Mouse (Mus musculus): Measurements from ENCODE around the gene Map3k11. TPM values are rescaled to one million over a fixed set of nuclear protein-coding genes. Genes with fewer than 3 reads are reported as not detected.

Map3k11 gene
- polyA plus RNA-seq, 1 experiment from 2014 or later: 13.4 TPM

Other genes starting within 250 kb of the Map3k11 start
- gene Fosl1, start 241.2 kb upstream of the Map3k11 start, polyA plus RNA-seq (2014; fragmentation: Nextera tagmentation; extraction: Ambion mirVana): 0.13 TPM in 1 of 2 replicates, not detected in the other
- gene Ccdc85b, start 230.8 kb upstream of the Map3k11 start, polyA plus RNA-seq (2014; fragmentation: Nextera tagmentation; extraction: Ambion mirVana): 6.6 and 6.9 TPM in 2 replicates
- gene Fibp, start 228.1 kb upstream of the Map3k11 start, polyA plus RNA-seq (2014; fragmentation: Nextera tagmentation; extraction: Ambion mirVana): 103 and 119 TPM in 2 replicates
- gene Ctsw, start 220.2 kb upstream of the Map3k11 start, polyA plus RNA-seq (2014; fragmentation: Nextera tagmentation; extraction: Ambion mirVana): 3.0 and 4.7 TPM in 2 replicates
- gene Efemp2, start 214.8 kb upstream of the Map3k11 start, polyA plus RNA-seq (2014; fragmentation: Nextera tagmentation; extraction: Ambion mirVana): 51.2 and 55.7 TPM in 2 replicates
- 38.8 and 44.3 TPM in 2 replicates for gene Mus81, start 200.3 kb upstream of the Map3k11 start, polyA plus RNA-seq (2014; fragmentation: Nextera tagmentation; extraction: Ambion mirVana)
- 3,904 and 4,056 TPM in 2 replicates for gene Cfl1, start 198.3 kb upstream of the Map3k11 start, polyA plus RNA-seq (2014; fragmentation: Nextera tagmentation; extraction: Ambion mirVana)
- gene 1700020D05Rik, start 185.0 kb upstream of the Map3k11 start, polyA plus RNA-seq (2014; fragmentation: Nextera tagmentation; extraction: Ambion mirVana): 0.34 TPM in 1 of 2 replicates, not detected in the other
- gene Snx32, start 178.2 kb upstream of the Map3k11 start, polyA plus RNA-seq (2014; fragmentation: Nextera tagmentation; extraction: Ambion mirVana): 21.2 and 22.2 TPM in 2 replicates
- gene Ovol1, start 128.1 kb upstream of the Map3k11 start, polyA plus RNA-seq (2014; fragmentation: Nextera tagmentation; extraction: Ambion mirVana): 0.40 and 0.52 TPM in 2 replicates
- gene Ap5b1, start 120.7 kb upstream of the Map3k11 start, polyA plus RNA-seq (2014; fragmentation: Nextera tagmentation; extraction: Ambion mirVana): 1.4 and 1.5 TPM in 2 replicates
- 143 and 148 TPM in 2 replicates for gene Rnaseh2c, start 86.9 kb upstream of the Map3k11 start, polyA plus RNA-seq (2014; fragmentation: Nextera tagmentation; extraction: Ambion mirVana)
- 36.9 and 39.3 TPM in 2 replicates for gene Kat5, start 78.5 kb upstream of the Map3k11 start, polyA plus RNA-seq (2014; fragmentation: Nextera tagmentation; extraction: Ambion mirVana)
- 27.2 and 29.6 TPM in 2 replicates for gene Rela, start 51.3 kb upstream of the Map3k11 start, polyA plus RNA-seq (2014; fragmentation: Nextera tagmentation; extraction: Ambion mirVana)
- 7.8 and 8.2 TPM in 2 replicates for gene Sipa1, start 25.0 kb upstream of the Map3k11 start, polyA plus RNA-seq (2014; fragmentation: Nextera tagmentation; extraction: Ambion mirVana)
- 22.9 and 23.1 TPM in 2 replicates for gene Pcnx3, start 166 bp downstream of the Map3k11 start, polyA plus RNA-seq (2014; fragmentation: Nextera tagmentation; extraction: Ambion mirVana)
- 0.19 TPM in 1 of 2 replicates, not detected in the other for gene Kcnk7, start 15.6 kb downstream of the Map3k11 start, polyA plus RNA-seq (2014; fragmentation: Nextera tagmentation; extraction: Ambion mirVana)
- gene Ehbp1l1, start 37.6 kb downstream of the Map3k11 start, polyA plus RNA-seq (2014; fragmentation: Nextera tagmentation; extraction: Ambion mirVana): 4.4 and 6.2 TPM in 2 replicates
- 165 and 174 TPM in 2 replicates for gene Fam89b, start 40.9 kb downstream of the Map3k11 start, polyA plus RNA-seq (2014; fragmentation: Nextera tagmentation; extraction: Ambion mirVana)
- 3.5 and 3.8 TPM in 2 replicates for gene Ltbp3, start 52.2 kb downstream of the Map3k11 start, polyA plus RNA-seq (2014; fragmentation: Nextera tagmentation; extraction: Ambion mirVana)
- gene Scyl1, start 82.7 kb downstream of the Map3k11 start, polyA plus RNA-seq (2014; fragmentation: Nextera tagmentation; extraction: Ambion mirVana): 47.2 and 55.7 TPM in 2 replicates
- 14.9 and 15.8 TPM in 2 replicates for gene Frmd8, start 186.5 kb downstream of the Map3k11 start, polyA plus RNA-seq (2014; fragmentation: Nextera tagmentation; extraction: Ambion mirVana)
- gene Slc25a45, start 189.1 kb downstream of the Map3k11 start, polyA plus RNA-seq (2014; fragmentation: Nextera tagmentation; extraction: Ambion mirVana): 1.0 and 1.1 TPM in 2 replicates
- 7.0 and 7.5 TPM in 2 replicates for gene Tigd3, start 205.4 kb downstream of the Map3k11 start, polyA plus RNA-seq (2014; fragmentation: Nextera tagmentation; extraction: Ambion mirVana)
- gene Dpf2, start 224.3 kb downstream of the Map3k11 start, polyA plus RNA-seq (2014; fragmentation: Nextera tagmentation; extraction: Ambion mirVana): 154 and 171 TPM in 2 replicates
- gene Cdc42ep2, start 236.1 kb downstream of the Map3k11 start, polyA plus RNA-seq (2014; fragmentation: Nextera tagmentation; extraction: Ambion mirVana): 3.4 TPM in 2 replicates